Mouse (Mus musculus): ENCODE measurements at regions not wholly inside any gene's neighbourhood (a gene's known extent, or its start where the extent isn't known, plus 50 kb on each side); places are given as distances from the start of the nearest gene placed in this dataset.

GRCm38 (mm10) chr16:75155441-75156038, 430.3 kb downstream of the Lipi start:
- H3K9ac ChIP-seq: no peak overlapping the region
- ATAC-seq: no peak
- no peaks in the 10 kb centered on the region for H3K36me3 ChIP-seq
- no peaks in the 10 kb centered on the region for H3K9me3 ChIP-seq (replicated peaks)
- H3K4me2 ChIP-seq: no peak overlapping the region
- H3K4me1 ChIP-seq: no peaks in the 10 kb centered on the region
- H3K4me3 ChIP-seq: no peak overlapping the region
- 65% methylated on average over 5 of the region's 5 CpGs for WGBS (ENCODE audit: insufficient replicate concordance)
- no peaks in the 10 kb centered on the region for H3K27me3 ChIP-seq (replicated peaks)
- no peak overlapping the region for H3K27ac ChIP-seq

Data from liver, embryonic 12.5 days (tissue).